Mouse (Mus musculus): ENCODE data around the gene Zswim8. TPM values are rescaled to one million over a fixed set of nuclear protein-coding genes. Genes with fewer than 3 reads are reported as not detected.
A peak's percentile ranks its signal among the peaks of the same experiment; 100 is the strongest.

The Zswim8 gene
- polyA plus RNA-seq, 1 experiment from 2014 or later: 25.4 TPM

DNA sequence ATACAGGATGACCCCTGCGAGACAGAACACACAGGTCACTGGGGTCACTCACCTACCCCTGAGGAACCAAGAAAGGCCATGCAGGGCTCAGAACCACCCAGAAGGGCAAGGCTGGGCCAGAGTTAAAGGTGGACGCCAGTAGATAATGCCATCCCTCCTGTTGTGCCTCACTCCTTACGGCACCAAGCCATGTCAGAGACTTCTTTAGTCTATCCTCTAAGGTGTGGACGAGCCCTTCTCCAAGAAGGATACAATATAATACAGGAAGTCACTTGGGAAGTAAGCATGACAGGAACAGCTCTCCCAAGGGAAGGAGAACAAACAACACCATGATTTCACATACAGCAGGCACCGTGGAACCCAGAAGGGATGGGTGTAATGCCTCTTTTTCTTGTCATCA lies 57.6 kb downstream of the Zswim8 start:
- Histone ChIP-seq H3K4me2 (ENCODE audit: low read length) (peak overlapping the region; percentile 1; the same call in 1 of the 2 replicates), H3K9me3 (ENCODE audit: control insufficient read depth, low read length) (no peaks in the 10 kb centered on the region), H3K27ac (replicated peaks in 1 of 2; ENCODE audit: control insufficient read depth in 1 of 2, insufficient read depth in 1 of 2, low read depth in 2 of 2, low read length in 2 of 2) (peak overlapping the region; percentile 94 to 96), H3K9ac (ENCODE audit: low read length) (peak overlapping the region; percentile 65), H3K27me3 (ENCODE audit: control insufficient read depth, insufficient read depth, low read length) (no peaks in the 10 kb centered on the region), H3K4me1 (ENCODE audit: control insufficient read depth in 2 of 2, insufficient read depth in 2 of 2, low read length in 2 of 2) (peaks cover 20 to 43% of the 10 kb centered on the region in 2 experiments), H3K4me3 (ENCODE audit: control insufficient read depth in 1 of 2, insufficient read depth in 1 of 2, low read depth in 1 of 2, low read length in 2 of 2) (no peak overlapping the region), H3K36me3 (ENCODE audit: control insufficient read depth, insufficient read depth, low read length) (peaks cover 82% of the 10 kb centered on the region)
- 78% methylated on average over 5 of the region's 5 CpGs for WGBS
- ATAC-seq (ENCODE audit: insufficient number of reproducible peaks, insufficient read depth, low FRiP score, low read depth): no peak

DNA sequence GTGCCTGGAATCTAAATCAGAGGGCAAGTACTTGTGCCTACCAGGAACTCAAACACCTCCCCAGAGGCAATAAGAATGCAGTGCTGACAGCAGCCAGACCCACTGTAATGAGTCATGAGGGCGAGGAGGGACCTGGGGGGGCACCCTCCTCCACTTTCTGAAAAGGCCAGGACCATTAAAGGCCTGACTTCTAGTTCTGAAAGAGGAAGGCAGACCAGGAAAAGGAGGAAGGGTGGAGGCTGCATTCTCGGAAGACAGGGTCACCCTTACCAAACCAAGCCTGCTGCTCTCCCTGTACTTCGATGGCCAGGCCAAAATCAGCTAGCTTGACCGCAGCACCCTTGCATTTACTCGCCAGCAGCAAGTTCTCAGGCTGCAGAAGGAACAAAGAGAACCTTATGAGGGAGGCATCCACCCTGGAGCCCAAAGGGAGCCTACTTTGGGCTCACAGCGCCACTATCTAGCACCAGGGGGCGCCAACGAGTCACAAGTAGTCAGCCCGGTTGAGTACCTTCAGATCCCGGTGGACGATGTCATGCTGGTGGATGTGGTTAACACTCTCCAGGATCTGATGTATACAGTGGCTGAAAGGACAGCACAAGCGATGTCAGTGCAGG lies 58.4 kb downstream of the Zswim8 start:
- Histone ChIP-seq H3K27ac (replicated peaks in 1 of 2; ENCODE audit: control insufficient read depth in 1 of 2, insufficient read depth in 1 of 2, low read depth in 2 of 2, low read length in 2 of 2) (peak overlapping the region; percentile 94 to 96), H3K9ac (ENCODE audit: low read length) (peak overlapping the region; percentile 55; the same call in 1 of the 2 replicates), H3K9me3 (ENCODE audit: control insufficient read depth, low read length) (no peaks in the 10 kb centered on the region), H3K27me3 (ENCODE audit: control insufficient read depth, insufficient read depth, low read length) (no peaks in the 10 kb centered on the region), H3K36me3 (ENCODE audit: control insufficient read depth, insufficient read depth, low read length) (peaks cover 82% of the 10 kb centered on the region), H3K4me3 (ENCODE audit: control insufficient read depth in 1 of 2, insufficient read depth in 1 of 2, low read depth in 1 of 2, low read length in 2 of 2) (no peak overlapping the region), H3K4me1 (ENCODE audit: control insufficient read depth in 2 of 2, insufficient read depth in 2 of 2, low read length in 2 of 2) (peaks cover 20 to 43% of the 10 kb centered on the region in 2 experiments), H3K4me2 (ENCODE audit: low read length) (peak overlapping the region; percentile 31)
- whole genome bisulfite sequencing: 11% methylated on average over 12 of the region's 12 CpGs
- ATAC-seq (ENCODE audit: insufficient number of reproducible peaks, insufficient read depth, low FRiP score, low read depth): peak; percentile 86

DNA sequence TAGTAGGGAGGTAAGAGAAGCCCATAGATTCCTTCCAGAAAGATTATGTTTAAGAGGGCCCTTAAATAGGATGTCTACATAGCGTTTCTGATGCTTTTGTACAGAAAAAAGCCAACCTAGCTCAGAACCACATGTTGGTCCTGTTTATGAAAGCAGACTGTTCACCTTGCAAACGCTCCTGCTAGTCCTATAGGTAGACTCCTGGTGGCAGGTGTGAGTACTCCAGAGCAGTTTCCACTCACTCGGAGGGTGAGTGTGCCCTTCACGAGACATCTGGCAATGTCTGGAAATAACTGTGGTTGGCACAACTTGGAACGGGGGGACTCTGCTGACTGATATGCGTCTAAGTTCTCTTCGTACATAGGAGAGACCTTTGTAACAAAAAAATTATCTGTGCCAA lies 60.6 kb downstream of the Zswim8 start:
- H3K4me2 ChIP-seq (ENCODE audit: low read length): peak overlapping the region; percentile 38; the same call in 1 of the 2 replicates
- no peak overlapping the region for H3K4me3 ChIP-seq (ENCODE audit: control insufficient read depth in 1 of 2, insufficient read depth in 1 of 2, low read depth in 1 of 2, low read length in 2 of 2)
- H3K36me3 ChIP-seq (ENCODE audit: control insufficient read depth, insufficient read depth, low read length): peaks cover 68% of the 10 kb centered on the region
- H3K9ac ChIP-seq (ENCODE audit: low read length): peak overlapping the region; percentile 63
- H3K27ac ChIP-seq (replicated peaks in 1 of 2; ENCODE audit: control insufficient read depth in 1 of 2, insufficient read depth in 1 of 2, low read depth in 2 of 2, low read length in 2 of 2): peak overlapping the region; percentile 96 to 97
- ATAC-seq (ENCODE audit: insufficient number of reproducible peaks, insufficient read depth, low FRiP score, low read depth): no peak
- no peaks in the 10 kb centered on the region for H3K27me3 ChIP-seq (ENCODE audit: control insufficient read depth, insufficient read depth, low read length)
- no peaks in the 10 kb centered on the region for H3K9me3 ChIP-seq (ENCODE audit: control insufficient read depth, low read length)
- H3K4me1 ChIP-seq (ENCODE audit: control insufficient read depth in 2 of 2, insufficient read depth in 2 of 2, low read length in 2 of 2): peaks cover 24 to 55% of the 10 kb centered on the region in 2 experiments
- 64% methylated on average over 7 of the region's 7 CpGs for whole genome bisulfite sequencing

DNA sequence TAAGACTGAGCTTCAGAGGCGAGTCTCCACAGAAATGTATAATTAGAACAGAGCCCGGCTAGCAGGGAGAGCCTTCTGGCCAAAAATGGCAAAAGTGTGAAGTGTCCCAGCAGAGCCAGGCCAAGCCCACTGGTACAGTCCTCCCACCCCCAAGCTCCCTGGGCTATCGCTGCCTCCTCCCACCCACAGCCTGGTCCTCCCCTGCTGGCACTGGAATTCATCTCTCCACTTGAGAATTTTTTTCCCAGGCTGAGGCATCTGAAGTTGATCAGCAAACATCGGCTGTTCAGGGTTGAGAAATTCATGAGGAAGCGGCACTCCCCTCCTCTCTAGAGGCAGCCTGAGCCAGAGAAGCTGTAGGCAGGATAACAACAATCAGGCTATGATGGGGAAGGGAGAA lies 61.2 kb downstream of the Zswim8 start:
- no peak overlapping the region; a peak in 1 of 4 replicates for H3K4me3 ChIP-seq (ENCODE audit: control insufficient read depth in 1 of 2, insufficient read depth in 1 of 2, low read depth in 1 of 2, low read length in 2 of 2)
- no peaks in the 10 kb centered on the region for H3K27me3 ChIP-seq (ENCODE audit: control insufficient read depth, insufficient read depth, low read length)
- H3K36me3 ChIP-seq (ENCODE audit: control insufficient read depth, insufficient read depth, low read length): peaks cover 62% of the 10 kb centered on the region
- H3K9ac ChIP-seq (ENCODE audit: low read length): peak overlapping the region; percentile 66
- 20% methylated on average over 5 of the region's 5 CpGs for WGBS
- peaks cover 28 to 62% of the 10 kb centered on the region in 2 experiments for H3K4me1 ChIP-seq (ENCODE audit: control insufficient read depth in 2 of 2, insufficient read depth in 2 of 2, low read length in 2 of 2)
- H3K9me3 ChIP-seq (ENCODE audit: control insufficient read depth, low read length): no peaks in the 10 kb centered on the region
- H3K27ac ChIP-seq (replicated peaks in 1 of 2; ENCODE audit: control insufficient read depth in 1 of 2, insufficient read depth in 1 of 2, low read depth in 2 of 2, low read length in 2 of 2): peak overlapping the region; percentile 96 to 97
- peak overlapping the region; percentile 38 for H3K4me2 ChIP-seq (ENCODE audit: low read length)
- peak; percentile 73 for ATAC-seq (ENCODE audit: insufficient number of reproducible peaks, insufficient read depth, low FRiP score, low read depth)

DNA sequence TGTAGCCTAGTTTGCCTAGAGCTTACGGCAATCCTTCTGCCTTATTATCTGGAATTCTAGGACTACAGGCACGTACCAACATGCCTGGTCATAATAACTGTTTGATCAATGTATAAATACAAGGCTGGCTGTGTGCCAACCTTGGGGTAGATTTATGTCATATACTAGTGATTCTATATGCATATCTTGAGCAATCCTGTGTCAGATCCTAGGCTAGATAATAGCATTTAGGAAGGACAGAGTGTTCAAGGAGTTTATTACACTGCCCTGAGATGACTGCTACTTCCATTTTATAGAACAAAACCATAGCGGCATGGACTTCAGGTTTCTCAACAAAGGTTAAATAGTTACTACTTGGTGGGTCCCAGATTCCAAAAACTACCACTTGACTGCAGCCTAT lies 64.6 kb downstream of the Zswim8 start:
- Histone ChIP-seq H3K27ac (replicated peaks in 1 of 2; ENCODE audit: control insufficient read depth in 1 of 2, insufficient read depth in 1 of 2, low read depth in 2 of 2, low read length in 2 of 2) (0 out of 4 replicates have a peak overlapping the region, but pooled peaks of 1 of the 2 experiments have one; percentile 68), H3K9ac (ENCODE audit: low read length) (no peak overlapping the region), H3K27me3 (ENCODE audit: control insufficient read depth, insufficient read depth, low read length) (no peaks in the 10 kb centered on the region), H3K4me1 (ENCODE audit: control insufficient read depth in 2 of 2, insufficient read depth in 2 of 2, low read length in 2 of 2) (peaks cover 17 to 58% of the 10 kb centered on the region in 2 experiments), H3K4me3 (ENCODE audit: control insufficient read depth in 1 of 2, insufficient read depth in 1 of 2, low read depth in 1 of 2, low read length in 2 of 2) (no peak overlapping the region), H3K4me2 (ENCODE audit: low read length) (no peak overlapping the region), H3K9me3 (ENCODE audit: control insufficient read depth, low read length) (no peaks in the 10 kb centered on the region), H3K36me3 (ENCODE audit: control insufficient read depth, insufficient read depth, low read length) (peaks cover 54% of the 10 kb centered on the region)
- ATAC-seq (ENCODE audit: insufficient number of reproducible peaks, insufficient read depth, low FRiP score, low read depth): no peak
- 85% methylated on average over 3 of the region's 3 CpGs for WGBS

DNA sequence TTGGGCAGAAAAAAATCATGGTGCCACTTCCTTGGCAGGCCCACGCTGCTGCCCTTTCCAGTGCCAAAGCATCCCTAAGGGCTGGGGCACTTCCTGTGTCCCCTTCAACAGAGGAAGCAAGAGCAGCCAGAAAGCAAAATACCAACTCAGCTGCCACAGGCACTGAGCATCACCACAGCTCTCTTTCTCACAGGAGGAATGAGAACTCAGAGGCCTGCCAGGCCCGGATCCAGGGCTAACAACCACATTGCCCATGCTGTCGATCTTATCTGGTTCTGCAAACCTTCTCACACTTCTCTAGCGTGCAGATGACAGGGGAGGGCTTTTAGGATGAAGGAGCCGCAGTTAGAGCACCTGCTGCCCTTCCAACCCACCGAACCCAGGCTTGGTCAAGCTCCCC lies 65.5 kb downstream of the Zswim8 start:
- no peak for ATAC-seq (ENCODE audit: insufficient number of reproducible peaks, insufficient read depth, low FRiP score, low read depth)
- H3K4me2 ChIP-seq (ENCODE audit: low read length): no peak overlapping the region
- H3K36me3 ChIP-seq (ENCODE audit: control insufficient read depth, insufficient read depth, low read length): peaks cover 55% of the 10 kb centered on the region
- H3K27ac ChIP-seq (replicated peaks in 1 of 2; ENCODE audit: control insufficient read depth in 1 of 2, insufficient read depth in 1 of 2, low read depth in 2 of 2, low read length in 2 of 2): peak overlapping the region; percentile 53 to 68; a peak in 3 of 4 replicates
- H3K27me3 ChIP-seq (ENCODE audit: control insufficient read depth, insufficient read depth, low read length): no peaks in the 10 kb centered on the region
- peaks cover 17 to 51% of the 10 kb centered on the region in 2 experiments for H3K4me1 ChIP-seq (ENCODE audit: control insufficient read depth in 2 of 2, insufficient read depth in 2 of 2, low read length in 2 of 2)
- 23% methylated on average over 6 of the region's 6 CpGs for WGBS
- H3K4me3 ChIP-seq (ENCODE audit: control insufficient read depth in 1 of 2, insufficient read depth in 1 of 2, low read depth in 1 of 2, low read length in 2 of 2): no peak overlapping the region
- peak overlapping the region; percentile 30; the same call in 1 of the 2 replicates for H3K9ac ChIP-seq (ENCODE audit: low read length)
- no peaks in the 10 kb centered on the region for H3K9me3 ChIP-seq (ENCODE audit: control insufficient read depth, low read length)

Measured in heart, embryonic 14.5 days (tissue).